Mouse (Mus musculus) hindbrain, embryonic 14.5 days (tissue): ENCODE data around the gene H2-Q10. TPM values are rescaled to one million over a fixed set of nuclear protein-coding genes. Genes with fewer than 3 reads are reported as not detected.
"Not testable (repeated sequence)": the region's sequence is repeated elsewhere in the genome, so short reads cannot be mapped to it uniquely, and the experiment has no call there.

ENCODE experiments used
- ATAC-seq: fragments of 200-750 bp; cut with Nextera tagmentation; 2 replicates; pipeline ENCODE4 v1.8.0; 2017; ENCODE audit warnings: moderate number of reproducible peaks, mild to moderate bottlenecking, moderate TSS enrichment, moderate library complexity; ENCODE audit not compliant: low FRiP score
- DNase-seq: peaks from one replicate; pipeline ENCODE4 v3.0.0-alpha.2; 2015; ENCODE audit warnings: low spot score
- H3K27ac ChIP-seq: fragments of 300-500 bp; sonication (generic); 2 replicates; pipeline ENCODE4 v1.5.1; 2014; ENCODE audit warnings: mild to moderate bottlenecking, moderate library complexity
- H3K27me3 ChIP-seq: fragments of 300-500 bp; sonication (generic); 2 replicates; pipeline ENCODE4 v1.6.1; 2014; ENCODE audit warnings: mild to moderate bottlenecking, low read length, mixed read lengths; ENCODE audit not compliant: control insufficient read depth, insufficient read depth
- H3K36me3 ChIP-seq: fragments of 300-500 bp; sonication (generic); replicated peaks from 2 replicates; pipeline ENCODE4 v1.6.1; 2014; ENCODE audit not compliant: control insufficient read depth, insufficient read depth
- H3K4me1 ChIP-seq: fragments of 300-500 bp; sonication (generic); replicated peaks from 2 replicates; pipeline ENCODE4 v1.6.1; 2014; ENCODE audit warnings: antibody characterized with exemption, low read length, mixed read lengths; ENCODE audit not compliant: control insufficient read depth, insufficient read depth
- H3K4me2 ChIP-seq: fragments of 300-500 bp; sonication (generic); replicated peaks from 2 replicates; pipeline ENCODE4 v1.6.1; 2014; ENCODE audit warnings: mild to moderate bottlenecking, moderate library complexity
- H3K4me3 ChIP-seq: fragments of 300-500 bp; sonication (generic); replicated peaks from 2 replicates; pipeline ENCODE4 v1.5.1; 2014; ENCODE audit warnings: mild to moderate bottlenecking, low read length
- H3K9ac ChIP-seq: fragments of 300-500 bp; sonication (generic); 2 replicates; pipeline ENCODE4 v1.6.1; 2014
- H3K9me3 ChIP-seq: fragments of 300-500 bp; sonication (generic); 2 replicates; pipeline ENCODE4 v1.6.1; 2016; ENCODE audit warnings: low read length; ENCODE audit not compliant: control insufficient read depth
- WGBS: fragments of 180-500 bp; shearing (Covaris S2); extraction: QIAGEN DNeasy Blood & Tissue Kit; methylation state at CpG from one replicate; pipeline ENCODE4 v1.1.7; 2014; 5-methylcytosine and 5-hydroxymethylcytosine counted together
- polyA plus RNA-seq: library from polyadenylated mRNA; unstranded; fragments of >200 nt; fragmentation: Nextera tagmentation; extraction: Ambion mirVana; gene quantifications from 2 replicates; pipeline ENCODE4 v1.2.1, GENCODE M21; 2014

Gene H2-Q10
- polyA plus RNA-seq, 1 experiment from 2014 or later = not detected

DNA sequence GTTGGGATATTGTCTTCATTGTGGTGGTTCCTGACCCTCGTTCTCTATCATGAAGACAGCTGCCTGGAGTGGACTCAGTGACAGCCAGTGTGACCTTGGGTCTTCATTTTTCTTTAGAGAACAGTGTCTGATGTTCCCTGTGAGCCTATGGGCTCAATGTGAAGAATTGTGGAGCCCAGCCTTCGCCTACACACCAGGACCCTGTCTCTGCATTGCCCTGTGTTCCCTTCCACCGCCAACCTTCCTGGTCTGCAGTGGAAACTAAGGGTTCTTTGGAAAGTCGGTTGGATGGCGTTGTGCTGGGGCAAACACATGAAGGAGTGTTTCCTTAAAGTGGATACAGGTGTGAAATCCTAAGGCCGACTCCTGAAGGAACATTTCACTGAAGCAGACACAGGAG lies 41.0 kb upstream of the H2-Q10 start:
- H3K36me3 ChIP-seq, ATAC-seq: not testable (repeated sequence)
- 90% methylated on average over 6 of the region's 6 CpGs for WGBS

DNA sequence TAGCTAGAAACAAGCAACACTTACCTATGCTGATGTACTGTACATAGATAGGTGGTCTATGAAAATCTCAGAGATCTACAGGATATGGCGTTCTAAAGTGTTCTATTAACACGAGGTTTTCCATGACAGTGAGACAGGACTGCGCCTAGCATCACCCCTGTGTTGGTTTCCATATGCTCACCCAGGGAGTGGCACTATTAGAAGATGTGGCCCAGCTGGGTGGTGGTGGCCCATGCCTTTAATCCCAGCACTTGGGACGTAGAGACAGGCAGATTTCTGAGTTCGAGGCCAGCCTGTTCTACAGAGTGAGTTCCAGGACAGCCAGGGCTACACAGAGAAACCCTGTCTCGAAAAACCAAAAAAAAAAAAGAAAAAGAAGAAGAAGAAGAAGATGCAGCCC lies 39.2 kb upstream of the H2-Q10 start:
- not testable (repeated sequence) for H3K36me3 ChIP-seq, H3K4me2 ChIP-seq, H3K27me3 ChIP-seq, H3K27ac ChIP-seq, H3K9ac ChIP-seq, DNase-seq, ATAC-seq, H3K4me1 ChIP-seq, H3K9me3 ChIP-seq, H3K4me3 ChIP-seq
- 84% methylated on average over 6 of the region's 6 CpGs for WGBS

More for the DNA sequence above, 41.0 kb upstream of the H2-Q10 start:
- not testable (repeated sequence) for H3K4me1 ChIP-seq, DNase-seq, H3K9me3 ChIP-seq, H3K4me3 ChIP-seq, H3K9ac ChIP-seq, H3K4me2 ChIP-seq, H3K27ac ChIP-seq
- peaks cover 16% of the 10 kb centered on the region for H3K27me3 ChIP-seq

DNA sequence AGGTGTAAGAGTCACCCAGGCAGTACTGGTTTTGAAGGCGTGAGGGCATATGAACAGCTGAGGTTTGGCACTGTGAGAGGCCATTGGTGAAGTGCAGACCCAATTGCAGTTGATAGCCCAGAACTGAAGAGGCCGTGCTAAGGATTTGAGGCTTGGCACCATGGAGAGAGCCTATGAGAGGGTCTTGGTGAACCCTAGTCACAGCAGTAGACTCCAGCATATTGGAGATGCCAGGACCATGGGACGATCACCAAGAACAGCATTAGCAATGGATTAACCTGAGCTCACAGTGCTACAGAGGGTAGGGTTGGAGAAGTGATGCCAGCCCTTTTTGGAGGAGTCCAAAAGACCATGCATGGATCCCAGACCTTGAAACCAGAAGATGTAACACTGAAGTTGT lies 37.7 kb upstream of the H2-Q10 start:
- H3K27ac ChIP-seq, H3K4me3 ChIP-seq, H3K27me3 ChIP-seq, H3K9me3 ChIP-seq, H3K4me1 ChIP-seq, DNase-seq, H3K4me2 ChIP-seq, H3K36me3 ChIP-seq, ATAC-seq, H3K9ac ChIP-seq: not testable (repeated sequence)
- WGBS = 87% methylated on average over 3 of the region's 3 CpGs

DNA sequence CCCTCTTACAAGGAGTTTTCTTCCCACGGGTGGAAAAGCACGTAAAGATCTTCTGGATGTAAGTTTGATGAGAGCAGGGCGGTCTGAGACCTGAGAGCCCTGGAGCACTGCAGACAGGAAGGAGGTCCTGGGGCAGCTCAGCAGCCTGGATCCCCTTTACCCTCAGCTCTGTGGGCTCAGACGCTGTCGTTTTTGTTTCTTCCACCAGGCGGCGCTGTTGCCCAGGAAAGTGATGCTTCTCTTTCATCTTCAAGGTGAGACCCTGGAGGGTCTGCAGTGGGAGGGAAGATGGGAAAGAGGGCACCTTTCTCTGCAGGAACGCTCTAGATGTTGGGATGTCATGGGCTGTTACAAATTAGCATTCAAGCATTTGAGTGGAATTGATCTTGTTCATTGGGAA lies 35.1 kb upstream of the H2-Q10 start:
- H3K9ac ChIP-seq, H3K4me3 ChIP-seq, H3K4me1 ChIP-seq, H3K4me2 ChIP-seq, H3K27me3 ChIP-seq, H3K9me3 ChIP-seq, H3K27ac ChIP-seq, ATAC-seq, H3K36me3 ChIP-seq: not testable (repeated sequence)
- WGBS = 10% methylated on average over 8 of the region's 8 CpGs
- DNase-seq = peak; percentile 68

DNA sequence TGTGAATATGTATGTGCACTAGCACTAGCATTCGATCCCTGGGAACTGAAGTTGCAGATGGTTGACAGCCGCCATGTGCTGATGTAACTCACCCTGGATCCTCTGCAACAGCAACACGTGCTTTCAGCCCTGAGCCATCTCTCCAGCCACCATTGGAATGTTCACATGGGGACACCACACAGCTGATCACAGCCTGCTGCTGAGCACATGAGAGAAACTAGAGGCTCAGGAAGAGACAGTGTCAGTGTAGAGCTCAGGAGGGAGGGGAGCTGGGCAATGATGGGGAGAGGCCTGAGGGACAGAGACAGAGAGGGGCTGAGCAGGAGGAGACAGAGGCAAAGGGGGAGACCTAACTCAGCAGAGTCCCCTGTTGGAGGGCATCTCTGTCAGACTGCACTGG lies 34.3 kb upstream of the H2-Q10 start:
- H3K9ac ChIP-seq, DNase-seq, H3K4me1 ChIP-seq, ATAC-seq, H3K27me3 ChIP-seq, H3K4me2 ChIP-seq, H3K9me3 ChIP-seq, H3K36me3 ChIP-seq, H3K27ac ChIP-seq, H3K4me3 ChIP-seq: not testable (repeated sequence)
- WGBS = 73% methylated on average over 3 of the region's 3 CpGs

DNA sequence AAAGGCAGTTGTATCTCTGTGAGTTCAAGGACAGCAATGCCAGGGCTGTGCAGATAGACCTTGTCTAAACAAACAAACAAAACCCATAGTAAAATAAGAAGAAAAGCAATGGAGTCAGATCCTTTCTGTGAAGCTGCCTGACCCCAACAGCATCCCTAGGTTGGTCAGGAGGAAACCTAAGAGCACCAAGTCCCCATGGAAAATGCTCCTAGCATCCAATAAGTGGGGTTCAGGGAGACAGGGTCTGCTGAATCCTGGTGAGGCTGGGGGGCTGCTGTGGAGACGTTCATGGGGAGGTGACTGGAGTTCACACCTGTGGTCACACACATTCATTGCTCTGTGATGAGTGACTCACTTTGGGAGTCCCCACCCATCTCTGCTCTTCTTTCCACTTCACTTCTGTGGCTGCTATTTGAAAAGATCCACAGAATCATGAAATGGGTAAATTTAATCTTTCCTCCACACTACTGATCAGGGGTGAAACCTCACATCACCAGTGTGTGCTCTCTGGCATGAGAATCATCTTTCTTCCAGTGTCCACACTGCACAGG lies 32.4 kb upstream of the H2-Q10 start:
- not testable (repeated sequence) for H3K4me3 ChIP-seq, H3K36me3 ChIP-seq, H3K4me2 ChIP-seq, H3K27me3 ChIP-seq, H3K4me1 ChIP-seq, H3K9me3 ChIP-seq, H3K9ac ChIP-seq, DNase-seq, ATAC-seq, H3K27ac ChIP-seq
- whole genome bisulfite sequencing = 72% methylated on average over 1 of the region's 1 CpGs

DNA sequence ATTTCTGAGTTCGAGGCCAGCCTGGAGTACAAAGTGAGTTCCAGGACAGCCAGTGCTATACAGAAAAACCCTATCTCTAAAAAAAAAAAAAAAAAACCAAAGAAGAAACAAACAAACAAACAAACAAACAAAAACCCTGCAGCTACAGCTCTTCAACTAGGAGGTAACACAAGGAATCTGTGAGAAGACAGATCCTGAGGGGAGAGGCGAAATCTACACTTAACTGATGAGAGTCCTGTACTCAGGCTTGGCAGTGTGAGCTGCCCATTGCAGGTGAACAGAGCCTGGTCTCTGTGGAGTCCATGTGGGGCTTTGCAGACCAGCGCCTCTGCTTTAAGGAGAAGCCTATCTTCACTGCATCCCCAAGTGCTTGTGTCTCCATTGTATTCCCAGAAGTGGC lies 31.5 kb upstream of the H2-Q10 start:
- H3K4me1 ChIP-seq, H3K9ac ChIP-seq, H3K9me3 ChIP-seq, H3K27me3 ChIP-seq, H3K36me3 ChIP-seq, DNase-seq, H3K27ac ChIP-seq, ATAC-seq: not testable (repeated sequence)
- 74% methylated on average over 1 of the region's 3 CpGs for WGBS
- peak overlapping the region; percentile 38; the same call in 1 of the 2 replicates for H3K4me3 ChIP-seq
- peak overlapping the region; percentile 87; the same call in 1 of the 2 replicates for H3K4me2 ChIP-seq

DNA sequence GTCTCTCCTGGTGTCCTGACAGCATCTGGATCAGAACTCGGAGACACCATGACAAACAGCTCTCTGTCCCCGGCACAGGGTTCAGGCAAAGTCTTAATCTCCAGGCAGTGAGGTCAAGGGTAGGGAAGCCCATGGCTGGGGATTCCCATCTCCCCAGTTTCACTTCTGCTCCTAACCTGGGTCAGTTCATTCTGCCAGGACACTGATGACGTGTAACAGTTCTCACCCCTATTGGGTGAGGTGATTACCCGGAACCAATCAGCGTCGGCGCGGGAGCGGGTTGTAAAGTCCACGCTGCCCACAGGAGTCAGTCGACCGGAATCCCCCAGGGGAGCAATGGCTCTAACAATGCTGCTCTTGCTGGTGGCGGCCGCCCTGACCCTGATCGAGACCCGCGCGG lies 31.0 kb upstream of the H2-Q10 start, which contains the start of gene H2-Q7:
Gene H2-Q7 (plus strand): TSS at position 271 of the 400 bp plus-strand sequence.
- peak; percentile 81 for DNase-seq
- not testable (repeated sequence) for H3K27me3 ChIP-seq, H3K9me3 ChIP-seq, H3K27ac ChIP-seq, H3K4me1 ChIP-seq, H3K36me3 ChIP-seq
- H3K9ac ChIP-seq = peak within 1 kb of the TSS; percentile 56
- H3K4me2 ChIP-seq = peak within 1 kb of the TSS; percentile 87
- peak within 1 kb of the TSS; percentile 38 for H3K4me3 ChIP-seq
- peak; percentile 92 for ATAC-seq
- 4% methylated on average over 18 of the region's 18 CpGs for WGBS

DNA sequence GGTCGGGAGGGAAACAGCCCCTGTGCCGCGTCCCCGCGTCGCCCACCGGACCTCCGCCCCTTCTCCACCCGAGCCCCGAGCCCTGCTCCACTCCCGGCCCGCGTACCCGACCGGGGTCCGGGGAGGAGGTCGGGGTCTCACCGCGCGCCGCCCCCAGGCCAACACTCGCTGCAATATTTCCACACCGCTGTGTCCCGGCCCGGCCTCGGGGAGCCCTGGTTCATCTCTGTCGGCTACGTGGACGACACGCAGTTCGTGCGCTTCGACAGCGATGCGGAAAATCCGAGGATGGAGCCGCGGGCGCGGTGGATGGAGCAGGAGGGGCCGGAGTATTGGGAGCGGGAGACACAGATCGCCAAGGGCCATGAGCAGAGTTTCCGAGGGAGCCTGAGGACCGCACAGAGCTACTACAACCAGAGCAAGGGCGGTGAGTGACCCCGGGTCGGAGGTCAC lies 30.6 kb upstream of the H2-Q10 start:
- H3K4me1 ChIP-seq, H3K27ac ChIP-seq, H3K36me3 ChIP-seq, H3K9me3 ChIP-seq, H3K27me3 ChIP-seq: not testable (repeated sequence)
- WGBS = under 1% methylated on average over 42 of the region's 48 CpGs
- peak; percentile 70 for ATAC-seq
- peak overlapping the region; percentile 38 for H3K4me3 ChIP-seq
- DNase-seq = peak; percentile 33
- H3K4me2 ChIP-seq = peak overlapping the region; percentile 87
- H3K9ac ChIP-seq = peak overlapping the region; percentile 56
